Mouse (Mus musculus) MEL (cell line): ENCODE data around the gene Hba-a1.

ENCODE experiments used
- CTCF ChIP-seq, 3 experiments: IDR thresholded peaks in 2 of 3; conservative IDR thresholded peaks in 1 of 3; 2 replicates each; pipeline ENCODE4 v1.5.1; 2011 to 2012; ENCODE audit warnings: low read length in 3 of 3, low read depth in 2 of 3, mild to moderate bottlenecking in 2 of 3, improper control_type of control experiment in 1 of 3, inconsistent platforms in 1 of 3, mixed read lengths in 1 of 3, moderate library complexity in 1 of 3; ENCODE audit not compliant: control insufficient read depth in 1 of 3, insufficient read depth in 1 of 3, poor library complexity in 1 of 3, severe bottlenecking in 1 of 3
- E2F4 ChIP-seq: IDR thresholded peaks from 2 replicates; pipeline ENCODE4 v1.6.1; 2011; ENCODE audit warnings: low read depth, low read length, improper control_type of control experiment, borderline replicate concordance
- EP300 ChIP-seq, 2 experiments: IDR thresholded peaks; 2 replicates each; pipeline ENCODE4 v1.6.1; 2011; ENCODE audit warnings: improper control_type of control experiment in 2 of 2, low read length in 2 of 2, low read depth in 1 of 2, mild to moderate bottlenecking in 1 of 2
- ETS1 ChIP-seq: IDR thresholded peaks from 2 replicates; pipeline ENCODE4 v1.6.1; 2012; ENCODE audit warnings: low read depth, mild to moderate bottlenecking, inconsistent platforms, low read length, improper control_type of control experiment, moderate library complexity
- GATA1 ChIP-seq: IDR thresholded peaks from 2 replicates; pipeline ENCODE4 v1.6.1; 2011; ENCODE audit warnings: low read depth, low read length, improper control_type of control experiment
- MAFK ChIP-seq: IDR thresholded peaks from 2 replicates; pipeline ENCODE4 v1.6.1; 2011; ENCODE audit warnings: low read depth, mild to moderate bottlenecking, low read length, improper control_type of control experiment, borderline replicate concordance
- MAZ ChIP-seq: IDR thresholded peaks from 2 replicates; pipeline ENCODE4 v1.6.1; 2012; ENCODE audit warnings: low read depth, mild to moderate bottlenecking, inconsistent platforms, low read length, improper control_type of control experiment
- MEF2A ChIP-seq: IDR thresholded peaks from 2 replicates; pipeline ENCODE4 v1.6.1; 2014; ENCODE audit warnings: low read depth, mild to moderate bottlenecking, inconsistent platforms, low read length, improper control_type of control experiment; ENCODE audit not compliant: poor library complexity, insufficient replicate concordance, severe bottlenecking; ENCODE audit errors: extremely low read depth
- POLR2A ChIP-seq, 2 experiments: IDR thresholded peaks; 2 replicates each; pipeline ENCODE4 v1.6.1; 2011 to 2012; ENCODE audit warnings: low read length in 2 of 2, mild to moderate bottlenecking in 2 of 2, control low read depth in 1 of 2, improper control_type of control experiment in 1 of 2, low read depth in 1 of 2, moderate library complexity in 1 of 2; ENCODE audit not compliant: control insufficient read depth in 1 of 2, insufficient read depth in 1 of 2, poor library complexity in 1 of 2
- POLR2AphosphoS2 ChIP-seq: IDR thresholded peaks from 2 replicates; pipeline ENCODE4 v1.6.1; 2011; ENCODE audit warnings: low read length, improper control_type of control experiment
- RCOR1 ChIP-seq: IDR thresholded peaks from 2 replicates; pipeline ENCODE4 v1.6.1; 2012; ENCODE audit warnings: low read depth, mild to moderate bottlenecking, inconsistent platforms, low read length, improper control_type of control experiment
- TAL1 ChIP-seq: IDR thresholded peaks from 2 replicates; pipeline ENCODE4 v1.6.1; 2012; ENCODE audit warnings: mild to moderate bottlenecking, inconsistent platforms, low read length, moderate library complexity, mixed read lengths
- TCF12 ChIP-seq: IDR thresholded peaks from 2 replicates; pipeline ENCODE4 v1.6.1; 2014; ENCODE audit warnings: low read depth, mild to moderate bottlenecking, inconsistent platforms, low read length, improper control_type of control experiment, moderate library complexity
- ZC3H11A ChIP-seq: IDR thresholded peaks from 2 replicates; pipeline ENCODE4 v1.6.1; 2012; ENCODE audit warnings: low read depth, mild to moderate bottlenecking, inconsistent platforms, low read length, improper control_type of control experiment

- TF ChIP-seq TAL1: no peak
- TF ChIP-seq MAFK: no peak
- TF ChIP-seq GATA1: no peak
- no peak for TF ChIP-seq POLR2AphosphoS2
- no peak for TF ChIP-seq RCOR1
- no peak for TF ChIP-seq CTCF (IDR thresholded peaks at IDR 0.05 in 2 of 3, conservative IDR thresholded peaks at IDR 0.05 in 1 of 3; ENCODE audit: control insufficient read depth in 1 of 3, insufficient read depth in 1 of 3, low read depth in 2 of 3, low read length in 3 of 3, poor library complexity in 1 of 3, severe bottlenecking in 1 of 3)
- TF ChIP-seq TCF12: no peak
- no peak for TF ChIP-seq MEF2A
- TF ChIP-seq POLR2A (IDR thresholded peaks at IDR 0.05; ENCODE audit: control insufficient read depth in 1 of 2, insufficient read depth in 1 of 2, low read depth in 1 of 2, low read length in 2 of 2, poor library complexity in 1 of 2): no peak
- peak; percentile 77 for TF ChIP-seq ETS1
- no peak for TF ChIP-seq ZC3H11A
- no peak for TF ChIP-seq EP300 (IDR thresholded peaks at IDR 0.05; ENCODE audit: low read depth in 1 of 2, low read length in 2 of 2)
- TF ChIP-seq MAZ: no peak
- no peak for TF ChIP-seq E2F4
These were observed 12.1 kb upstream of the Hba-a1 start for GRCm38 (mm10) chr11:32271178-32271577.
